Mouse (Mus musculus): Measurements from ENCODE around the gene Mrpl23.

DNA sequence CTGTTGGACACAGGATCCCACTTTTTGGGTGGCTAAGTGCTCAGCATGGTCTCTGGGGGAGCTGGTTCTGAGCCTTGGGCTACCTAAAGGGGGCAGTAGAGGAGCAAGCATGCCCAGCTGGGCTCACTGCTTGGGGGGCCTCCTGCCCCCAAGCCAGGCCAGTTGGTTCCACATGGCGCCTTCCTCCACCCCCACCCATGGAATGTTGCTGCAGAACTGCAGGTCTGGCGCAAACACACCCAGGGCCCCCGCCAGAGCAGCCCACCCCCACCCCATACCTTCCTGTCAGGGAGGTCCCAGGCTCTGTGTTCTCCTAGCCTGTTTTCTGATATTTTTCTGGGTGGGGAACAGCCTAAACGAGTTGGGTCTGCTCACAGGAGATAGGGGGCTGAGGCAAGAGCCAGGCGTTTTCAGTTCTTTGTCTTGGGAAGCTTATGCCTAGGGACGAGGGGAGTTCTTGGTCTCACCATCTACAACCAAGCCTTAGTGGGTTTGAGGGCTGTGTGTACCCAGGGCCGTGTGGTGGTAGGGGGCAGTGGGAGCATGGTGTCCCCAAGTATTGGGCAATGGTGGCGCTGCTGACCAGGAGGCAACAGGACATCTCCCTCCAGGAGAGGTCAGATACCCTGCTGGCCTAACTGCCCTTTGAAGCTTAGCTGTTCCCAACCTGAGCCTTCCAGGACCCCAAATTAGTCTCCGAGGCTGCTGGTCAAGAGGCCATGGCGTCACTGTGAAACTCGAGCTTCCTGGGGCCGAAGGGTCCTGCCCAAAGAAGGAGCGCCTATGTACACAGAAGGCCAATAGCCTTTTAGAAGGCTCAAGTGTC is 20.3 kb downstream of the Mrpl23 start:
- no peak for TF ChIP-seq CTCF (IDR thresholded peaks at IDR 0.05; ENCODE audit: control insufficient read depth, insufficient read depth, insufficient read length)
- TF ChIP-seq MYOD1 (IDR thresholded peaks at IDR 0.05; ENCODE audit: control insufficient read depth, insufficient read length, low read depth) = no peak
- no peak for TF ChIP-seq MYOG (IDR thresholded peaks at IDR 0.05; ENCODE audit: control insufficient read depth, extremely low read depth, insufficient read length)
- no peak for TF ChIP-seq MAX (IDR thresholded peaks at IDR 0.05)
- TF ChIP-seq USF1 (IDR thresholded peaks at IDR 0.05; ENCODE audit: low read depth) = no peak
- no peak for TF ChIP-seq CEBPB (IDR thresholded peaks at IDR 0.05; ENCODE audit: low read depth)
- no peak for TF ChIP-seq FOSL1 (IDR thresholded peaks at IDR 0.05; ENCODE audit: insufficient read depth, low read length, poor library complexity, severe bottlenecking)
